Mouse (Mus musculus) urinary bladder, postnatal 4 days (tissue): Measurements from ENCODE around the gene Nudc.

Source experiments
- DNase-seq, 2 experiments: peaks; one replicate each; pipeline ENCODE4 v3.0.0; 2021 to 2022; ENCODE audit warnings: low spot score in 2 of 2

The Nudc gene

GRCm38 (mm10) chr4:133491800-133492199 is 54.0 kb downstream of the Nudc start:
- DNase-seq: peak in 1 of 2 experiments; percentile 48

- DNase-seq: no peak
Measured at GRCm38 (mm10) chr4:133489489-133490245, 56.1 kb downstream of the Nudc start.

GRCm38 (mm10) chr4:133488619-133489392 is 57.0 kb downstream of the Nudc start:
- no peak for DNase-seq

DNA sequence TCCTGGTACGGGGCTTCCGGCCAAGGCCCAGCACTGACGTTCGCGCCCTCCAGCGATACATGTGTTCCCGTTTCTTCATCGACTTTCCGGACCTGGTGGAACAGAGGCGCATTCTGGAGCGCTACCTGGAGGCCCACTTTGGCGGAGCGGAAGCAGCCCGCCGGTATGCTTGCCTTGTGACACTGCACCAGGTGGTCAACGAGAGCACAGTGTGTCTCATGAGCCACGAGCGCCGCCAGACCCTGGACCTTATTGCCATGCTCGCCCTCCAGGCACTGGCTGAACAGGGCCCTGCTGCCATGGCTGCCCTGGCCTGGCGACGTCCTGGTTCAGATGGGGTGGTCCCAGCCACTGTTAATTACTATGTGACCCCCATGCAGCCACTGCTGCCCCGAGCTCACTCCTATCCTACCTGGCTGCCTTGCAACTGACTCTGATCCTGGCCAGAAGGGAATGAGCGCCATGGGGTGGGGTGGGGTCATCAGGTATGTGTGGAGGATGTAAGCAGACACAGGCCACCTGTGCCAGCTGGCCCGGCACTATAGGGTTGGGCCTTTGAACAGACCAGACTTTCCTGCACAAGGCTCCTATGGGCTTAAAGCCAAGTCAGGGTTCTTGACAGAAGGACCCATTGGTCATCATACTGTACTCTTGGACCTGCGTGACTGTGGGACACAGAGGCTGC is 59.0 kb downstream of the Nudc start:
- DNase-seq: no peak

GRCm38 (mm10) chr4:133485691-133486425 is 59.9 kb downstream of the Nudc start:
- no peak for DNase-seq

DNA sequence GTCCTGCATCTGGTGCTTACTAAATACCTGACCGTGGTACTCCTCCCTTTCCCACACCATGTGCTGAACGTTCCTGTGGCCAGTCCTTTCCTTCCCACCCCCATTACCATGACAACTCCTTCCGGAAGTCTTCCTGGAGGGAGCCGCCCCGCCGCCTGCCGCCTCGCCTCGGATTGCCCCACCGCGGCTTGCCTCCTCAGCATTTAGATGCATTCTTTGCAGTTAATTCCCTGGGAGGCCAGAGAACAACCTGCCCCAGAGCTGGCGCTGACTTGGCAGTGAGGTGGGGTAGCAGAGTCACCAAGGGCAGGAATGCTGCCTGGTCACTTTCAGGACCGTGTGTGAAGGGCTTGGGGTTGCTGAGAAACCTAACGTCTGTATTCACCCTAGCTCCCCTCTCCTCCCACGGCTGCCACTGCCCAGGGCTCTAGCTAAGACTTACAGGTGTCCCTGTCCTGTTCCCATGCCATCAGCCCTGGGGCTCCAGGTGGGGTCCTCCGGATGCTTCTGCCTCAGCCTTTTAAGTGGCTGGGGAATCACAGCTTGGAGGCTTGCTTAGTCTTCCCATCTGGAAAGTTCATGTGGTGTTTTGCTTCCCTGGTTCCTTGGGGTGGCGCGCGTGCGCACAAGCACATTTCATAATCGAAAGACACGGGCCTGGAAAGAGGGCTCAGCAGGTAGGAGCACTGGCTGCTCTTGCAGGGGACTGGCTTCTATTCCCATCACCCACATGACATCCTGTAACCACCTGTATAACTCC is 61.4 kb downstream of the Nudc start:
- peak; percentile 71 to 72 for DNase-seq
